Mouse (Mus musculus) activated CD4-positive, CD25-positive, alpha-beta regulatory T cell, adult 4 months (primary cell): ENCODE measurements at regions not wholly inside any gene's neighbourhood (a gene's known extent, or its start where the extent isn't known, plus 50 kb on each side); places are given as distances from the start of the nearest gene placed in this dataset.
"Not testable (repeated sequence)": the region's sequence is repeated elsewhere in the genome, so short reads cannot be mapped to it uniquely, and the experiment has no call there.

ENCODE experiments used
- ATAC-seq: one replicate; pipeline ENCODE4 v1.8.0; 2017

DNA sequence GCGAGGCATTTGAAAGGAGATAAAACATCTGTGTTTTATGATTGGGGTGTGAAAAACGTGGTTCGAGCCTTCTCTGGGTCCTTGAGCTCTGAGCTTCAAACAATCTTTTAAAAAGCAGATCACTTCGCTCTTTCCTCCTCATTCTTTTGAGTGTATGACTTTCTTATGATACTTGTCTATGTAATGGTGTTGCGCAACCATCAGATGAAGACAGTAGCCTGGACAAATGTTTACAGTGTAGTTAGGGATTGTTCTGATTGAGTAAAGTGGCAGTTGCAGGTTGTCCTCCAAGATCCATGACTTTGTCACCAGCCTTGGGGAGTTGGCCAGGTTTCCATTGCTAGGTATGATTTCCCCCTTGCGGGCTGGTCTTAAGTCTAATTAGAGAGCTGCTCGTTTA lies 116.1 kb upstream of the Pfn2 start:
- no peak for ATAC-seq

DNA sequence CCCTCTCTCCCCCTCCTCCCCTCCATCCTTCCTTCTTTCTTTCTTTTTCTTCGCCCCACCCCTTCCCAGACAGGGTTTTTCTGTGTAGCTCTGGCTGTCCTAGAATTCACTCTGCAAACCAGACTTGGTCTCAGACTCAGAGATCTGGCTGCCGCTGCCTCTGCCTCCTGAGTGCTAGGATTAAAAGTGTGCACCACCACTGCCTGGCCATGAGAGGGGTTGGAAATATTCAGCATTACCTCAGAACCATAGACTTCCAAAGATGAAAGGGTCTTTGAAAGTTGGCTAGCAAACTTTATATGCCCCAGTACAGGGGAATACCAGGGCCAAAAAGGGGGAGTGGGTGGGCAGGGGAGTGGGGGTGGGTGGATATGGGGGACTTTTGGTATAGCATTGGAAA lies 122.7 kb upstream of the Pfn2 start:
- ATAC-seq, result not testable (repeated sequence)

GRCm38 (mm10) chr3:57972469-57973245 lies 124.8 kb upstream of the Pfn2 start:
- no peak for ATAC-seq

- no peak for ATAC-seq
Observed at GRCm38 (mm10) chr3:57973546-57973945, 125.7 kb upstream of the Pfn2 start.

DNA sequence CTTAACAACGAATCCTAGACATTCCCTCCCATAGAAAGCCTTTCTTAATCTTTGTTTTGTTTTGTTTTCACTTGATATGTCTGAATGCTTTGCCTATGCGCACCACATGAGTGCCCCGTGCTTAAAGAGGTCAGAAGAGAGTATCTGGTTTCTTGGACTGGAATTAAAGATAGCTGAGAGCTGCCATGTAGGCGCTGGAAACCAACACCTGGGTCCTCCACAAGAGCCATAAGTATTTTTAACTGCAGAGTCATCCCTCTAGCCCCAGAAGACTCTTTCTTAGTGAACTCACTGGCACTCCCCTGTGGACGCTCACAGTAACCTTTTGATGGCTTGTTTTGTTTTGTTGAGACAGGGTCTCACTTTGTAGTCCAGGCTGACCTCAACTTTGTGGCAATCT lies 127.5 kb upstream of the Pfn2 start:
- ATAC-seq, result no peak

- ATAC-seq, result no peak
Observed at GRCm38 (mm10) chr3:57976640-57977229, 128.9 kb upstream of the Pfn2 start.

- ATAC-seq, result no peak
Observed at GRCm38 (mm10) chr3:57988175-57988574, 140.3 kb upstream of the Pfn2 start.

GRCm38 (mm10) chr3:57990738-57991137 lies 142.9 kb upstream of the Pfn2 start:
- no peak for ATAC-seq

DNA sequence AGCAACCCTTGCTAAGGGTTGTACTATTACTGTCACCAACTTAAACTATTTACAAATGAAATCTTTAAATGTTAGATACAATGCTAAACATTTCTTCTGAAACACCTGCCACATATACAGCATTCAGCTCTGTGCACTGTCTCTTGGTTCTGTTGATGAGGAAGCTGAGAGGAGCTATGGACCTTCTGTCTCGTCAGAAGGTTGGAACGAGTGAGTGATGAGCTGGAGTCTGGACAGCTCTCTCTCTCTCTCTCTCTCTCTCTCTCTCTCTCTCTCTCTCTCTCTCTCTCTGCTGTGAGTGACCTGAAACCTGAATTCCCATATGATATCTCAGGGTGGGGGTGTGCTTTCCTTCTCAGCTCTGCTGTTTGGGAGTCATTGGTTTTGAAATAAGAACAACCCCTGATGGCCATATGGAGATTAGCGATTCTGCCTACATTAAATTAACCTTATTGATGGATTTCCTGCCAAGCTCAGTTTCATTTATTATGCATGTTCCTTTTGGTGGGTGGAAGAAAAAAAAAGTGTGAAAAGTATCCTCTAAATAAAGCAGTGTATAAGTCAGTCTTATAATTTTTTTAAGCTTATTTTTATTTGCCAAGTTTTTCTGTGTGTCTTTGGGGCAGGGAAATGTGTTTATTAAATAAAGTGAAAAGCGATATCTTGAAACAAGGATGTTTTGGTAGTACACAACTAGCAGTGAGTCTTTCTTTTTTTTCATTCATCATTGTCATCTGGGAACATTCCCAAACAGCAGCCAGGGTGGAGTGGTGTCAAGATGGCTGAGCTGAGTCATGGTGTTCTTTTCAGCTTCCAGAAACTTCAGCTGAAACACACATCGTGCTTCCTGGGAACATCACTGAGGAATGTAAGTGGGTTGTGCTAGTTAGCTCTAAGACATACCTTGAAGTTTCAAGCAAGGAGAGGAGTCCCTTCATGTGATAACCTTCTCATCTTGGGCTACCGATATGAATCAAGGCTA lies 150.5 kb upstream of the Pfn2 start:
- no peak for ATAC-seq

GRCm38 (mm10) chr3:58002792-58003574 lies 155.1 kb upstream of the Pfn2 start:
- ATAC-seq, result no peak

DNA sequence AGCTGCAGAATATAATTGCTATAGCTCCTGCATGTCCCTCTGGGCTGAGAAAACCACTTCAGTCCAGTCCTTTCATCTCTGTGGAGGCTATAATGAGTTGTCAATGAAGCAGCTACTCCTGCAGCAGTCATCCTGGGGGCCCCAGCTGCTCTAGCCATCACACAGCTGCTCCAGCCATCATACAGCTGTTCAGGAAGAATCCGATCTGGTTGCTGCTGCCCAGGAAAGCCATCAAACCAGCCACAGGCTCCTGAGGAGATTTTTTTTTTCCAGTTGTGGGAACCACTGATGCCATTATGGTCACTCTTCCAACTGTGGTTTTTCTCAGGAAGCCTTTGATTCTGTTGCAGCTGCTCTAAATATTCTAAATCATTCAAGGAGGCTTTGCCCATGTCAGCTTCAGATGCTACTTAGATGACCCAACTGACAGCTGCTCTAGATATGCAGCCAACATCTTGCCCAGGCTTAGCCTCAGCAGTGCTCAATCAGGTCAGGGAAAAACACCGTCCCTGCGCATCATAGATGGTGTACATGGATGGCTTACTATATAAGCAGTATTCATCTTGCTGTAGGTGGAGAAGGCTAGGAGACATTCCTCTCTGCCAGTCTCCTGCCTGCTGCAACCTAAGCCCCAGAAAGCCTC lies 177.0 kb upstream of the Pfn2 start:
- ATAC-seq, result no peak

- ATAC-seq, result no peak
Observed at GRCm38 (mm10) chr3:58049618-58050017, 201.7 kb upstream of the Pfn2 start.

DNA sequence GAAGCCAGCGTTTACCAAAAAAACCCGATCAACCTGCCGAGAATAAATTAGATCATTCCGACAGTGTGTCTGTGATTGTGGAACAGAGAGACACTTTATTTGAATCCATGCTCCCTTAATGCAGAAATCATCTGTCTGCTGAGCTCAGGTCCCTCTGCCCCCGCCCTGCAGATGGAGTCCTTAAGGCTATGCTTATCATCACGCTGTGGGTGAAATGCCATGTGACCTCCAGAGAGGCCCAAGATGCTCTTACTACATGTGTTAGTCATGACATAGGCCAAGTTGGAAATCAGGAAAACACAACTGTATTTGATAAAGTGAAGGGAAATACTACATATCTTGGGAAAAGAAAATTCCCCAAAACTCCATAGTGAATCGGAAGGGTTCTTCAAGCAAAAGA lies 206.8 kb upstream of the Pfn2 start:
- ATAC-seq, result no peak

DNA sequence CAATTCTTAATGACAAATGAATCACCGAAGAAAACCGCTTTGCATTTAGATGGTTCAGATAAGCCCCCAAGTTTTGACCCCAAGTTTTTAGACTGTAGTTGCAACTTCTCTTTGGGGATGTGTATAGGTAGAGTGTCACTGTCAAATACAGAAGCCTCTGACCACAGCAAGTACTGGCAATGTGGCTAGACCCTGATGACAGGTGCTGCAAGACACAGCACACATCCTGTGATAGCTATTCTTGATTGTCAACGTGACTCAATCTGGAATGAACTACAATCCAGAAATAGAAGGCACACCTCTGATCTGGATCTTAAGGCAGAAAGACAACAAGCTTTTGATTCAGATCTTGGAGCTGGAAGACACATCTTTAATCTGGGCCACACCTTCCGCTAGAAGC lies 207.3 kb upstream of the Pfn2 start:
- no peak for ATAC-seq

GRCm38 (mm10) chr3:58056191-58057063 lies 208.5 kb upstream of the Pfn2 start:
- ATAC-seq, result no peak

DNA sequence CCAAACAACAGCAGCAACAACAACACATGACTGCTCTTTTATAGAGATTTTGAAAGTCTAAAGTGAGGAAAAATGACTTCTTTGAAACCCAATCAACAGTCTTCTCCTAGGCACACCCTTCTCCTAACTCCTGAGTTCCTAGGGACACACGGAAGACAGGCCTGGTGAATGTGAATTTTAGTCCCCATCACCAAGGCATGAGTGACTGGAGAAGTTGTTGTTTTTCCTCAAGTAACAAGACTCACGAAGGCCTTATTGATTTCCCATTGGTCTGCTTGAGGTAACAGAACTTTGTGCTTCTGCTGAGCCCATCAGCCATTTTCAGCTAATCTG lies 209.2 kb upstream of the Pfn2 start:
- no peak for ATAC-seq

DNA sequence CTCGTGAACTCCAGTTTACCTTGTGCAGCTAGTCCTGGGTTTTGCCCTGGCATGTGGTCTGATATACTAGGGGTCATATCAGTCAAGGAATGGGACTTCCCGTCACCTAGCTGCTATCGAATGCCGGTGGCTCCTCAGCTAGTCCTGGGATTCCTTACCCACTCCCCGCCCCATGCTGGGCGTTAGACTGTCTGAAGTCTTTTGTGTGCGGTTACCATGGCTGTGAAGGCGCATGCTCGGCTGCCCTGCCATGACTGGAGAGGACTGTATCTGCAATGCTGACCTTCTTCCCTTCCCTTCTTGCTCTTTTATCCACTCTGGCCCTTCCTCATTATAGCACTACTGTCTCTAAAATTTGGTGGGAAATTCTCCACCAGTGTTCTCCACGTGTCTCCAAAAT lies 210.3 kb upstream of the Pfn2 start:
- ATAC-seq, result no peak

GRCm38 (mm10) chr3:58063852-58064549 lies 216.1 kb upstream of the Pfn2 start:
- no peak for ATAC-seq

GRCm38 (mm10) chr3:58071574-58071973 lies 223.7 kb upstream of the Pfn2 start:
- ATAC-seq, result no peak

DNA sequence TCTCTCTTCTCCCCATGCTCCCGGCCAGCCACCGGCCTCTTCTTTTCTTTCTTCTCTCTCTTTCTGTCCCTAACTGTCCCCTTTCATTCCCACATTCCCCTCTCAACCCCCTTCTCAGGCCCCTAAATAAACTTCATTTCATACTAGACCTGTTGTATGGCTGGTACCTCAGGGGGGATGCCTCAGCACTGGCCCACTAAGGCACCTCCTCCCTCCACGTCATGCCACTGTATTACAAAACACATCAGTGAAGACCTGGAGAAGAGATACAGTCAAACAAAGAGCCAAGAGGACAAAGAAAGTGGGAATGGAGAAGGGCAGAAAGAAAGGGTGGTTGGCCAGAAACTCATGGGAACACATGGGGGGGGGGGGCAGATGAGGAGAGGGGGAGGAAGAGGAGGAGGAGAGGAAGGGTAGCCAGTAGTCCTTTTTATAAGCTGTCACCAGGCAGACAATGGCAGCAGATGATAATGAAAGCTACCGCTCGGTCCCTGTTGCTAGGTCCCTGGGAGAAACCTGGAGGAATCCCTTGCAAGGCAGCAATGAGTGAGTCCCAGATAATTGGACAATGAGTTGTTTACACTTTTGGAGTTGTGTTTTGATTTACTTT lies 224.5 kb upstream of the Pfn2 start:
- ATAC-seq, result no peak
